Mouse (Mus musculus) brain, embryonic 18.5 days (tissue): Measurements from ENCODE around the gene Src.
"Not testable (repeated sequence)": the region's sequence is repeated elsewhere in the genome, so short reads cannot be mapped to it uniquely, and the experiment has no call there.

ENCODE experiments used
- DNase-seq: peaks from one replicate; pipeline ENCODE4 v3.0.0-alpha.2; 2012; ENCODE audit warnings: low read depth, low spot score

The Src gene

DNA sequence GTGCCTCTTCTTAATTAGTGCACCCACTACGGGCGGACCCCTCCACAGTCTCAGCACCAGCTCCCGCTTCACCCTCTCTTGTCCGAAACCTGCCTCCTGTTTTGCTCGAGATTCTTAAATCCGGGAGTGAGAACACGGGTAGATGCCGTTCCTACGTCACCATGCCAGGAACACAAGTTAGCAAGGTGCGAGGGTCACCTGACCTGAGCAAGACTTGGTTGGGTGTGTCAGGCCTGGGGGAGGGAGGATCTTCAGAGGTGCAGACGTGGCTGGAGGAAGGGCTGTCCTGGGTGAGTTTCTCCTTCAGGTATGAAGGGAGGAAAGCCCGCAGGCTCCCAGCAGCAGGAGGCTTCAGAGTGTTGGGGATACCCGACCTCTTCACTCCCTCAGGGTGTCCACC lies at the start of gene Src:
Src (plus strand) TSS at position 239 of the 400 bp plus-strand sequence.
- no peak for DNase-seq

DNA sequence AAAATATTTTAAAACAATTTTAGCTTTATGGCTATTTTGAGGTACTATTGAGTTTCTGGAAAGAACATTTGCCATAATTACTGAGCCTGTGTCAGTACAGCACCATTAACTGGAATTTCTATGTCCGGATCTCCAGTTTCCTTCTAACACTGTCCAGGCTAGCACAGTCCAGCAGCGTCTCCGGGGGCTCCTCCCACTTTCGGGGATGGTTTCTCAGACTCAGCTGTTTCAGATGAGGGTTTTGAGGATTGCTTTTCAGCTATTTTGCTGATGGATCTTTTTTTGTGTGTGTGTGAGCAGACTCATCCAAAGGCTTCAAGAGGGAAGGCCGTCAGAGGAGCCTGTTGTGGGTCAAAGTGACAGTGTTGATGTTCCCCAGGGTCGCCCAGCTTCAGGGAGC lies 46.5 kb upstream of the Src start:
- DNase-seq = no peak

DNA sequence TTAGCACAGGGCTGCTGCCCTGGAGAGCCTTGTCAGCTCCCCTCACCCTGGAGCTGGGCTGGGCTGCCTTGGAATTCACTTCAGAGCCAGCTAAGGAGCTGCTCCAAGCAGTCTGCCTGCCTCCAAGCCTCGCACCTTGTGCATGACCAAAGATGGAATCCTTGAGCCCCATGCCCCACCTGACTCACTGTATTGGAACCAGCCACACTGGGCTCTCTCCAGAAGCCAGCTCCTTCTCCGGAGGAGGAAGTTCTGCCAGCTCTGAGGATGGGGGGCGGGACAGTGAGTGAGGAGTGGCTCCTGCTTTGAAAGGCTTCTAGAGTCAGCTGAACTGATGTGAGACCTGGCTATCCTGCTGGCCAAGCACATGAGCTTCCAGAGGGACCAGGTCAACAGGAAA lies 44.6 kb upstream of the Src start:
- no peak for DNase-seq

GRCm38 (mm10) chr2:157375051-157375450 lies 43.2 kb upstream of the Src start:
- DNase-seq = no peak

DNA sequence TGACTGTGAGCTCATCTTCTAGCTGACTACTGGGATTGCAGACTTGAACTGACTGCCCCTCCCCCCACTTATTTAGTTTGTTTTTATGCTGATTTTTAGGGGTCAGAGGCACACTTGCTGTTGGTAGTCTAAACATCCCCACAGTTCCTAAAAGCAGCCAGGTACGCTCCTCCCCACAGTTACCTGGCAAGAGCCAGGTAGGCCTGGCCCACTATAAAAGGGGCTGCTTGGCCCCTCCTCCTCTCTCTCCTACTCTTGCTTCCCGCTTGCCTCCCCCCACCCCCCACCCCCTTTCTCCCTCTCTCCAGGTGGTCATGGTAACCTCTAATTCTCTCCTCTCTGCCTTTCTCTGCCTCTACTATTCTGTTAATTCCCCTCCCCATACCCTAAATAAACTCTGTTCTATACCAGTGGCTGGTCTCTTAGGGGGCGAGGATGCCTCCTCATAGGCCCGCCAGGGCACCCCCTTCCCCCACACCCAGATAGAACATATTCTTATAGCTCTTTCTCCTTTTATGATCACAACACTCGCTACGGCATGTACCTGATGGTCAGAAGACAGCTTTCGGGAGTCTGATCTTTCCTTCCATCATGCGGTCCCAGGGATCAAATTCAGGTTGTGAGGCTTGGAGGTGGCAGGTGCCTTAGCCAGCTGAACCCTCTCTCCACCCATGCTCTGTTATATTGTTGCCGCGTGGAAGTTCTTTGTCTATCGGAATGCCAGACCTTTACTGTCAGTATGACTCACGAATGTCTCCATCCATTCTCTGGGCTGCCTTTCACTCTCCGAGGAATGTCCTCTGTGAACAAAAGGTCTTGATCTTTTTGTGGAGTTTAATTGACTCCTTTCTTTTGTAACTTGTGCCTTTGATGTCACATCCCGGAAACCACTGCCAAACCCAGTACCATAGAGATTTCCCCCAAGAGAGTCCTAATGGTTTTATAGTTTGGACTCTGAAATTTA lies 42.2 kb upstream of the Src start:
- no peak for DNase-seq

- DNase-seq = no peak
Measured at GRCm38 (mm10) chr2:157376995-157377394, 41.2 kb upstream of the Src start.

- DNase-seq = no peak
Measured at GRCm38 (mm10) chr2:157384836-157385235, 33.4 kb upstream of the Src start.

- DNase-seq = not testable (repeated sequence)
Measured at GRCm38 (mm10) chr2:157388901-157389590, 29.2 kb upstream of the Src start.

DNA sequence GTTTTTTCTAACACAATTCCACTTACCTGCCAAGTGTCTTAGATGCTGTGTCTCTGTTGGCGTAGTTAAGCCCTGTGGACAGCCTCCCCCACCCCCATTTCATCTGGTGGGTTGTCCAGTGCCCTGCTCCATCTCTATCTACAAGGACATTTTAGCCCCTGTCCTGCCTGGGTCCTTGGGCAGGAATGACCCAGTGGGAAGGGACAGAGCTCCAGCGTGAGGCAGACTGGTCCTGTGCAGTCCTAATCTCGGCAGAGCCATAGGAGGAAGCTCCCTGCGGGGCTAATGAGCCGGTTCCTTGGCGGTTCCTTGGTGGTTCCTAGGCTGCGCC lies 28.7 kb upstream of the Src start:
- no peak for DNase-seq

GRCm38 (mm10) chr2:157392331-157392730 lies 25.9 kb upstream of the Src start:
- no peak for DNase-seq

- DNase-seq = no peak
Measured at GRCm38 (mm10) chr2:157393549-157393948, 24.7 kb upstream of the Src start.

GRCm38 (mm10) chr2:157394868-157395267 lies 23.4 kb upstream of the Src start:
- no peak for DNase-seq

DNA sequence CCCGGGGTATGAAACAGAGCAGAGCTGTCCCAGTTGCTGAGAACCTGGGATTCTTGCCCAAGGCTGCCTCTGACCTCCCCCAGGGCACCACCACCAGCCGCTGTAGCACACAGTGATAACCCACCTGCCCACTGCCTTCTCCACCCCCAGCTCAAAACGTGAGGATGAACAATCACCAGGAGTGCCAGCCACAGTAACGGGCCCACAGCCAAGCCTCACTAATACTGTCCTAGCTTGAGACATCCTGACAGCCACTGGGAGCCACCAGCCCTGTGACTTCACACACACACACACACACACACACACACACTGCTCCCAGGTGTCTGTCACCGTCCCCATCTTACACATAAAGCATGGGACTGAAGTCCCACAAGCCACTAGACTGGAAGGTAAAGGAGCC lies 22.9 kb upstream of the Src start:
- DNase-seq = no peak

DNA sequence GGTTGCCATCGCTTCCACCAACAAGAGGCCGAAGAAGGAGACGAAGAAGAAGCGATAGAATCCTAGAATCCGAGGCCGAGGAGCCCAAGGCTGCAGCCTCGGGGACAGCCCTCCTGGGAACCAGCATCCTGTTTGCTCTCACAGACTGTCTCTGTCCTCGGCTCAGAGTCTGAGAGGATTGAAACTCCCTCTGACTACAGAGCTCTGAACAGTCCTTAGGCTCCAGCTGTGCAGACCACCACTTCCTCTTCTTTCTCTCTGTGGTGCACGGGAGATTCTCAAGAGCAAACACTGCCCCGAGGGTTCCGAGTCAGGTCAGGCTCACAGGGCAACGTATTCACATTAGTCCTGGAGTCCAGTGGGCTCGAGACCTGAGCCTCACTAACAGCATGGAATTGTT lies 22.3 kb upstream of the Src start:
- no peak for DNase-seq

GRCm38 (mm10) chr2:157397376-157397775 lies 20.9 kb upstream of the Src start:
- DNase-seq = no peak

- no peak for DNase-seq
Measured at GRCm38 (mm10) chr2:157398539-157398938, 19.7 kb upstream of the Src start.

DNA sequence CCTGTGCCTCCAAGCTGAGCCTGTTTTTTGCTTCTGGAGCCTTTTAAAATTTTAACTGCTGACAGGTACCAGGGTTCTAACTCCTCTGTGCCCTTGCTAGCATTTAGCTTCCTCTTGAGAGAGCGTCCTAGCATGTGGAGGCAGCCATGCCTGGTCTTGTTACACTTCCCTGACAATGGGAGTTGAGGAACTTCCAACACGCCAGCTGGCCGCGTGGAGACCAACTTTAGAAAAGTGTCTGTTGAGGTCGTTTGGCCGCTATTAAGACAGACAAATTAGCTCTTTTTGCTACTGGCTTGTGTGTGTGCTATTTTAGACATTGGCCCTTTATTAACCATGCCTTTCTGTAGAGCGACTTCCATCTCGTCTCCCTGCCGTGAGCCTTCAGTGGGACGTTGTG lies 18.4 kb upstream of the Src start:
- no peak for DNase-seq

DNA sequence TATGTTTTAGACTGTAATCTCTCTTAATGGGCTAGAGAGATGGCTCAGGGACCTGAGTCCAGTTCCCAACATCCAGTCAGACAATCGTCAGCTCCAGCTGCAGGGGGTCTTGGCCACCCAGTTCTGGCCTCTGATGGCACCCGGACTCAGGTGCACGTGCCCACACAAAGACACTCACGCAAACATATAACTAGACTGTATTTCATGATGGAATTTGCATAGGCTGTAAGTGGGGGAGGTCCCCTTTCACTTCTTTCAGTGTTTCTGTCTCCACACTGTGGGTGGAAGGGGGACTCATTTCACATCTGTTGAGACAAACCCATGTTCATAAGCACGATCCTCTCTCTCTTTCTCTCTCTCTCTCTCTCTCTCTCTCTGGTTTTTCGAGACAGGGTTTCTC lies 17.8 kb upstream of the Src start:
- no peak for DNase-seq

DNA sequence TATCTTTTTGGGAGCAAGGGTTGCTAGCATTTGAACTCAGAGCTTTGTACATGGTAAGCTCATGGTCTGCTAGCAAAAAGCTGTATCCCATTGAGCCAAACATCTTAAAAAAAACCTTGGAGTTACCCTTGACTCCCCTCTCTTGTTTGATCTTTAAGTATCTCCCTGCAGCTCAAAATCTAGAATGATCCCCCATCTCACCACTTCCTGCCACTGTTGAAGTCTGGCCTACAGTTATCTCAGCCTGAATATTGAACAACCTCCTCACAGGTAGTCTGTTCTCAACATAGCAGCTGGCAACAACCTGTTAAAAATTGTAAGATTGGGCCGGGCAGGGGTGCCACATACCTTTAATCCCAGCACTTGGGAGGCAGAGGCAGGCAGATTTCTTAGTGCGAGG lies 17.0 kb upstream of the Src start:
- DNase-seq = no peak

DNA sequence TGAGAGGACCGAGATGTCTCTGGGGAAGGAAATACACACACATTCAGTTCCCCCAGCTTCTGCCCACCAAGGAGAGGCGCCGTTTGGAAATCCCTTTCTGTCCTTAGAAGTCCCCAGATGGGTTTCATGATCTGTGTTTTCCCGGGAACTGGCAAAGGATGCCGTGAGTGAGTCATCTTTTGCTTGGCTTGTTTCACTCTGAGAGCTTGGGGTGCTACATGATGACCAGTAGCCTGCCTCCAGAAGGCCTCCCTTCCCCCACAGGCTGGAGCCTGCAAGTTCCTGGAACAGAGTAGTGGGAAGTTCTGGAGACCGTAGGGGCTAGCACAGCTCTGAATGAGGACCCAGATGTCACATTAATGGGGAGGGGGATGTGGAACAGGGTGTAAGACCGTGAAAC lies 10.6 kb upstream of the Src start:
- no peak for DNase-seq

- DNase-seq = no peak
Measured at GRCm38 (mm10) chr2:157409793-157410533, 8.3 kb upstream of the Src start.

- no peak for DNase-seq
Measured at GRCm38 (mm10) chr2:157411151-157411693, 7.0 kb upstream of the Src start.
